Mouse (Mus musculus): ENCODE results near the gene Clybl. TPM values are rescaled to one million over a fixed set of nuclear protein-coding genes. Genes with fewer than 3 reads are reported as not detected.

The Clybl gene
- polyA plus RNA-seq, 1 experiment: 342 TPM

DNA sequence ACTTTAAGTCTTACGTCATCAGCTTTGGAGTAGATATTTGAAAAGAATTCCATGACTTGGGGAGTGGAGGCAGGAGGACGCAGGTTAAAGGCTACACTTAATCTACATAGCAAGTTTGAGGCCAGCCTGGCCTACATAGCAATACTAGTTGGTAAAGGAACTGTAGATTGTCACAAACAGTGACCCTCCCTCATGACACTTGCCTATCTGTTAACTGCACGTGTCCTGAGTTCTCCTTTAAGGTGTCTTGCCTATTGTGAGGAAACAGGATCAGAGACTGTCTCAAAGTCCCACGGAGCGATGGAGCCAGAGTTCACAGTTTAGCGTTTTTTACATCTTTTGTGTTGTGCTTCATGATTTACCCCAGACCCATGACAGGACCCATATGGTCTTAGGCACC is 716 bp downstream of the Clybl start:
- peak overlapping the region; percentile 20; the same call in 1 of the 2 replicates for H3K4me3 ChIP-seq (ENCODE audit: insufficient read depth, low read depth, low read length)
- H3K4me1 ChIP-seq (ENCODE audit: control insufficient read depth, insufficient read depth, insufficient read length, low read length): 0 out of 2 replicates have a peak, but pooled peaks cover 2% of the 10 kb centered on the region
- no peak overlapping the region for H3K27ac ChIP-seq (replicated peaks; ENCODE audit: low read depth, low read length)

DNA sequence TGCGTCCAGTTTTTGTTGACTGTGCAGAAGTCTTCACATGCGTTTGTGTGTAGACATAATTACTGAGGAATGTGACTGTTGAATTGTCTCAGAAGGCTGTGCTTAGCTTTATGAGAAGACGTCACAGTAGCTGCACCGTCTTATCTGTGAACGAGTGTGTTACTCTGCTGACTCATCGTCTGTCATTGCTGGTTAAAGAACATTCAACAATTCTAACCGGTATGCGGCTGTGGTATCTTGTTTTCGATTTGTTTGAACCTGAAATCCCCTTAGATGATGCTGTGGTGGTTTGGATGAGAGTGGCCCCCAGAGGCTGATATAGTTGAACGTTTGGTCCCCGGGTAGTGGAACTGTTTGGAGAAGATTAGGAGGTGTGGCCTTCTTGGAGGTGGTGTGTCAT is 2.5 kb downstream of the Clybl start:
- Histone ChIP-seq H3K27ac (replicated peaks; ENCODE audit: low read depth, low read length) (no peak overlapping the region), H3K4me3 (ENCODE audit: insufficient read depth, low read depth, low read length) (no peak overlapping the region), H3K4me1 (ENCODE audit: control insufficient read depth, insufficient read depth, insufficient read length, low read length) (0 out of 2 replicates have a peak, but pooled peaks cover 2% of the 10 kb centered on the region)

DNA sequence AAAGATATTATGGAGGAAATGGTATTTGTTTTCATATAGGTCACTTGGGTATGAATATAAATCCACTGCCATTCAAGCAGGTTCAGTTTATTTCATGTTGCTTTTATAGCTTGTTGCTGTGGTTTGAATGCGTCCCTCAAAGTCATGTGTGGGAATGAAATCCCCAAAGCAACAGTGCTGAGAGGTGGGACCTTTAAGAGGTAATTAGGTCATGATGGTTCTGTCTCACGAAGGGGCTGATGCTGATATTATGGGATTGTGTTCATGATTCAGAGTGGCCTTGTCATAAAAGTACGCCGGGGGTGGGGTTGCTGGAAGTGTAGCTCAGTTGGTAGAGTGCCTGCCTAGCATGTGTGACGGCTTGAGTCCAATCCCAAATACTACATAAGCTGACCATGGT is 6.7 kb downstream of the Clybl start:
- Histone ChIP-seq H3K4me1 (ENCODE audit: control insufficient read depth, insufficient read depth, insufficient read length, low read length) (no peaks in the 10 kb centered on the region; the same call in 1 of the 2 replicates), H3K4me3 (ENCODE audit: insufficient read depth, low read depth, low read length) (no peak overlapping the region), H3K27ac (replicated peaks; ENCODE audit: low read depth, low read length) (no peak overlapping the region)

DNA sequence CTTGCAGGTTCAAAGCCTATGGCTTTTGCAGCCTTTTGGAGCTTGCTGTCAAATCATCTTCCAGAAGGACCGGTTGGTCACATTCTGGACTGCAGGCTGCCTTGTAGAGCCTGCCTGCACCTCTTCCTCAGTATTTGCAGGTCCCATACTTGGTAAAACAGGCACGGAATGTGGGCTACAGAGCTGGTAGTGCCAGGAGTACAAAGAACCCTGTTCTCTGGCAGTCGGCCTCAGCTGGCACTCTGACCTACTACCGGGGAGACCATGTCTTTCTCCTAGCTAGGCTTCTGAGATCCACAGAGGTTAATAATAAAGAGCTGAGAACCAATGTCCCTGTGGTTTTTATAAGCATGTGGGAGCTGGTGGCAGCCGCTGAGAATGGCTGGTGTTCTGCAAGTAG is 8.4 kb downstream of the Clybl start:
- Histone ChIP-seq H3K4me3 (ENCODE audit: insufficient read depth, low read depth, low read length) (no peak overlapping the region), H3K4me1 (ENCODE audit: control insufficient read depth, insufficient read depth, insufficient read length, low read length) (no peaks in the 10 kb centered on the region; the same call in 1 of the 2 replicates), H3K27ac (replicated peaks; ENCODE audit: low read depth, low read length) (no peak overlapping the region)

DNA sequence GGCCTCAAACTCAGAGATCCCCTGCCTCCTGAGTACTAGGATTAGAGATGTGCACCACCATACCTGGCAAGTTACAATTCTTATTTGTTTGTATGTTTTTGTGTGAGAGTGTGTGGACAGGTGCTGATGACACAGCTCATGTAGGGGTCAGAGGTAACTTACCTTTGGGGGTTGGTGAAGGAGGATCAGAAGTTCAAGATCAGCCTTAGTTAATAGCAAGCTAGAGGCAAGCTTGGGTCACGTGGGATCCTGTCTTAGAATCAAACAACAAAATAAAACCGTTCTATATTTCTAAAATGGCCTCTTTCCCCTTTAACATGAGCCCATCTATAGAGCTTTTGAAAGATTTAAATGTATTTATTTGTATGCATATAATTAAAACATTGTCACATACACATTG is 9.0 kb downstream of the Clybl start:
- H3K27ac ChIP-seq (replicated peaks; ENCODE audit: low read depth, low read length): no peak overlapping the region
- H3K4me1 ChIP-seq (ENCODE audit: control insufficient read depth, insufficient read depth, insufficient read length, low read length): no peaks in the 10 kb centered on the region; the same call in 1 of the 2 replicates
- no peak overlapping the region for H3K4me3 ChIP-seq (ENCODE audit: insufficient read depth, low read depth, low read length)

DNA sequence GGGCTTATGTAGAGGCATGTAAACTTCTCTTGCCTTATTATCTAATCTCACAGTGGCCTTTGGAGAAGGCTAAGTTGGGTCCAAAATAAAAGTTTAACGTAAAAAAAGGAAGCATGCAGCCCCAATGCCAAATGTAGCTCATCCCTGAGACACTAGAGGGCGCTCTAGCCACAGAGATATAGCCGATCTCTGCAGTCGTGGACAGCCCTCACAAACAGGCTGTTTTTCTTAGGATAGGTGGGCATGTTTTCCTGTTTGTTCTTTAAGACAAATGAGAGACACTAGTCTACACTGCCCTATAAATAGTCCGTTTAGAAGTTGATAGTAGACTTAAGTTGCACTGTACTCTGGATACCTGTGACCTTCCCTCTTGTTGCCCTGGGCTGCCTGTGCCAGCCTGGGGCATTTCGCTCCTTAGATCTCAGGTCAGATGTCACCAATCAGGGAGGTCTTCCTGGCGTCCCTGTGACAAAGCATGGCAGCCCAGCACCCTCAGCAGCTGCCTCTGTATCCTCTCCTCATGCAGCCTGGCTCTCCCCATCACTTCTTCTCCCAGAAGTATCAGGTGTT is 9.5 kb downstream of the Clybl start:
- no peaks in the 10 kb centered on the region; the same call in 1 of the 2 replicates for H3K4me1 ChIP-seq (ENCODE audit: control insufficient read depth, insufficient read depth, insufficient read length, low read length)
- H3K27ac ChIP-seq (replicated peaks; ENCODE audit: low read depth, low read length): no peak overlapping the region
- H3K4me3 ChIP-seq (ENCODE audit: insufficient read depth, low read depth, low read length): no peak overlapping the region

DNA sequence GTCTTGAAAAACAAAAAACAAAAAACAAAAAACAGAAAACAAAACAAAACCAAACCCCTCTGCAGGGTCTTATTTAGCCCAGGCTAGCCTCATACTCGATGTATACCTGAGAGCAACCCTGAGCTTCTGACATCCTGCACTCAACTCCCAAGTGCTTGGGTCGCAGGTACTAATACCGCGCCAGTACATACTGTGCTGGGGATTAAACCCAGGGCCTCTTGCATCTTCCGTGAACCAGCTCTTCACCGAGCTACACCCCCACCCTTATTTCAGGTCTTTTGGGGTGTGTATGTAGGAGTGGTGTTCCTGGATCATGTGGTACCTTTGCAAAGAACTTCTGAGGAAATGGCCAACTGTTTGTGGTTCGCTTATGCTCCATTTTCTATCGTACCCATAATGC is 13.1 kb downstream of the Clybl start:
- Histone ChIP-seq H3K4me3 (ENCODE audit: insufficient read depth, low read depth, low read length) (no peak overlapping the region), H3K27ac (replicated peaks; ENCODE audit: low read depth, low read length) (no peak overlapping the region), H3K4me1 (ENCODE audit: control insufficient read depth, insufficient read depth, insufficient read length, low read length) (no peaks in the 10 kb centered on the region; the same call in 1 of the 2 replicates)

DNA sequence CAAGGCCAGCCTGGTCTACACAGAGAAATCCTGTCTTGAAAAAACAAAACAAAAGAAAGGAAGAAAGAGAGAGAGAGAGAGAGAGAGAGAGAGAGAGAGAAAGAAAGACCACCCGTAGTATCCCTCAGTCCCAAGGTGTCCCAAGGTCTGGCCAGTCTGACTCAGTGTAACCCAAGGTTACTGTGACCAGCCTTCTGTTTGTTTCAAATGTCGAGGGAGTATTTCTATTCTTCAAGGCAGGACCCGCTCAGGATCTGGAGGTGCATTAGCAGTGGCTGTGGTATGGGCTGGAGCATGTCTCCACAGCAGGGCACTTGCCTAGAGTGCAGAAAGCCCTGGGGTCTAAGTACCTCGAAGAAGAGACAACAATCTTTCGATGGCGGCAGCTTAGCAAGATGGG is 15.3 kb downstream of the Clybl start:
- H3K27ac ChIP-seq (replicated peaks; ENCODE audit: low read depth, low read length): no peak overlapping the region
- no peak overlapping the region for H3K4me3 ChIP-seq (ENCODE audit: insufficient read depth, low read depth, low read length)
- no peaks in the 10 kb centered on the region for H3K4me1 ChIP-seq (ENCODE audit: control insufficient read depth, insufficient read depth, insufficient read length, low read length)

DNA sequence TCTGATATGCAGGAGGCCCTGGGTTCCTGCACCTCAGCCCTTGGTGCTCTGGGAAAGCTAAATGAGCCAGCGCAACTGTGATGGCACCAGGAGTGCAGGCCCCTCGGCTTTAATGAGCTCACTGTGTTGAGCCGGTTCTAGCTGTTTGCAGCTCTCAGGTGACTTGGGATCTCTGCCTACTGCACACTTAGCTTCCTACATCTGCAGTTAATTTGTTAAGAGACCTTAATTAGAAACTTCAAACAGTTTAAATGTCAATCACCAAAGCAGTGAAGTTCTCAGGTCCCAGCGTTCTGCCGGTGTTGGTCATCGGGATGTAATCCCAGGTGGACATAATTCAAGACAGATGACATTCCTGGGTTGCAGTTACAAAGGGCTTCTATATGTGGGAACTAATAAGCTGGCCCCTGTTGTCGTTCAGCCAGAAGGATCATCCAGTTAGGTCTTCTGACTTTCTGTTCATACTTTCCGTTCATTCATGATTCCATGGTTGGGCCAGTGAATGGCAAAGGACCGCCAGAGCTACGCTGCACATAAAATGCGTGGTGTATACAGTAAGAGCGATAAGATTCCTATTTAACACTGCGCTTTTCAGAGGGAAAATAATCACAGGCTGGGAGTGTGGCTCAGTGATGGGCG is 18.9 kb downstream of the Clybl start:
- Histone ChIP-seq H3K4me3 (ENCODE audit: insufficient read depth, low read depth, low read length) (no peak overlapping the region), H3K27ac (replicated peaks; ENCODE audit: low read depth, low read length) (no peak overlapping the region)

DNA sequence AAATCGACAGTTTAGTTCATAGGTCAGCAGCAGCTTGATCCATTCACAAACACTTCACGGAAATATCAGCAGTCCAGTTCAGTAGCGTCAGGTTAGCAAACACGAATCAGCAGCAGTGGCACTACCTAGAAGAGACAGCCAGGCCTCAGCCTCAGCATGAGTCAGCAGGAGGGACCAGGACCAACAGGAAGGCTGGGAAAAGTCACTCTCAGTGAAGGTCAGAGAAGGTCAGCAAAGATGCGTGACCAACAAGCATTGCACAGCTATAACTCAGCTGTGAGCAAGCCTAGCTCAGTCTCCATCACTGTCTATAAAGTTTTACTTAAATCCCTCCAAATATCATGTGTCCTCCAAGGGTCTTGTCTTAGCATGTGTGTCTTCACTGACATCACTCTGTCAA is 27.7 kb downstream of the Clybl start:
- Histone ChIP-seq H3K4me1 (ENCODE audit: control insufficient read depth, insufficient read depth, insufficient read length, low read length) (no peaks in the 10 kb centered on the region), H3K4me3 (ENCODE audit: insufficient read depth, low read depth, low read length) (no peak overlapping the region), H3K27ac (replicated peaks; ENCODE audit: low read depth, low read length) (no peak overlapping the region)

More for the DNA sequence above, 18.9 kb downstream of the Clybl start:
- H3K4me1 ChIP-seq (ENCODE audit: control insufficient read depth, insufficient read depth, insufficient read length, low read length): no peaks in the 10 kb centered on the region

DNA sequence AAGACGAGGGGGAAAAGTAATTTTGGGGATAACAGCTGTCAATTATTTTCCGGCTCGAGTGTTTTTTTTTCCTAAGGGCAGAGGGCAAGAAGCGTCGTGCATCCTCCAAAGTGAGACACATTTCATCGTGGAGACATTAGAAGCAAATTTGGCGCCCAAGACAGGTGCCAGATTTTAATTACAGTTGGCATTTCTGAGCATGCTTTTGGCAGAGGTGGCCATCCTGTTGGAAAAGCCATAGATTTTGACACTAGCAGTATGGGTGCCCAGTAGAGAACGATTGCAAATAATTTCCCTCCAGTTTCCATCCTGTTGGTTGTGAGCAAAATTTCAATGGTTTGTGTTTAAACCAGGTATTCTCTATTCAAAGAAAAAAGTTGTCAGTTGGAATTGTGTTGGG is 32.1 kb downstream of the Clybl start:
- Histone ChIP-seq H3K4me1 (ENCODE audit: control insufficient read depth, insufficient read depth, insufficient read length, low read length) (no peaks in the 10 kb centered on the region), H3K4me3 (ENCODE audit: insufficient read depth, low read depth, low read length) (no peak overlapping the region), H3K27ac (replicated peaks; ENCODE audit: low read depth, low read length) (no peak overlapping the region)

DNA sequence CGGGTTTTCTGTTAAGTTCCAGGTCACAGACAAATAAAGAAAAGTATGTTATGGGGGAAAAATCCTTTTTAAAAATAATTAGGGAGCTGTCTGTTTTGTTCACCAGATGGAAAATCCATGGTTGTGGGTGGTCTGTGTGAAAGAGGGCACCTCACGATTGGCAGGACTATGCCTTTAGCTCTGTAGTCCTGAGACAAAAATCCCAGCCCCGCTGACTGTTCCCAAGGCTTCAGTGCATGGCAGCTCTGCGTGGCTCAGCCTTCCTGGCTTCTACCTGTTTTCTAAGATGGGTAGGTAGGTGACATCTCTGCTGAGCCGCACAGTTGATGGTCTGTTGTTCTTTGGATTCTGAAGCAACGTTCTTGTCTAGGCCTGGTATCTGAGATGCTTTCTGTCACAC is 32.6 kb downstream of the Clybl start:
- Histone ChIP-seq H3K27ac (replicated peaks; ENCODE audit: low read depth, low read length) (no peak overlapping the region), H3K4me3 (ENCODE audit: insufficient read depth, low read depth, low read length) (no peak overlapping the region), H3K4me1 (ENCODE audit: control insufficient read depth, insufficient read depth, insufficient read length, low read length) (no peaks in the 10 kb centered on the region)

DNA sequence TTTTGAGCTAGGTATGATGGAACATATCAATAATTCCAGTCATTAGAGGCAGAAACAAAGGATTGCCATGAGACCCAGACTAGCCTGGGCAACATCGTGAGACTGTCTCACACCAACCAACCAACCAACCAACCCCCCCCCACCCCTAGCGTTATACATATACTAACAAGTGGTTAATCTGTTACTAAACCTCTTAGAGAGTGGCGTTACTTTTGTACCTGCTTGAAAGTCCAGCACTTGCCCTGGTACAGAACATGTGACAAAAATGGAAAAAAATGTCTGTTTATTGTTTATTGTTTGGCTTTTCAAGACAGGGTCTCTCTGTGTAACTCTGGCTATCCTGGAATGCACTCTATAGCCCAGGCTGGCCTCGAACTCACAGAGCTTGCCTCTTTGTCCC is 35.7 kb downstream of the Clybl start:
- Histone ChIP-seq H3K4me1 (ENCODE audit: control insufficient read depth, insufficient read depth, insufficient read length, low read length) (no peaks in the 10 kb centered on the region), H3K27ac (replicated peaks; ENCODE audit: low read depth, low read length) (no peak overlapping the region), H3K4me3 (ENCODE audit: insufficient read depth, low read depth, low read length) (no peak overlapping the region)

DNA sequence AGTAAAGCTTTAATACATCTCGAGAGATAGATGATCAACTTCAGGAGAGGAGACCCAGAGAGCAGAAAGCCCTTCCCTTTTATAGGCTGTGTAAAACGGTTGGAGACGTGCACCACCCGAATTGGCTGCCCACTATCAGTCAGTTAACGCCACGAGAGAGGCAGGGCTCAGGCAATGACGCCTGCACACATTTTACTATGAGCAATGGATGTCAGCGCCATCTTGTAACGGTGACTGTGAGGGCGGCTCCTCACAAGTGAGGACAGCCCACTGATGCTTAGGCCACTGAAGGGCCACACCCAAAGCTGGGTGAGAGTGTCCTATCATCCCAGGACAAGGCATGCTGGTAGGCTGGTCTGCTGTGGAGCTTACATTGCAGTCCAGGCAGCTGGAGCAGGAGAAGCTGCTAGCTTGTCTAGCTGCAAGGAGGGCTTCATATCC is 41.5 kb downstream of the Clybl start:
- Histone ChIP-seq H3K27ac (replicated peaks; ENCODE audit: low read depth, low read length) (no peak overlapping the region), H3K4me1 (ENCODE audit: control insufficient read depth, insufficient read depth, insufficient read length, low read length) (no peaks in the 10 kb centered on the region), H3K4me3 (ENCODE audit: insufficient read depth, low read depth, low read length) (no peak overlapping the region)

DNA sequence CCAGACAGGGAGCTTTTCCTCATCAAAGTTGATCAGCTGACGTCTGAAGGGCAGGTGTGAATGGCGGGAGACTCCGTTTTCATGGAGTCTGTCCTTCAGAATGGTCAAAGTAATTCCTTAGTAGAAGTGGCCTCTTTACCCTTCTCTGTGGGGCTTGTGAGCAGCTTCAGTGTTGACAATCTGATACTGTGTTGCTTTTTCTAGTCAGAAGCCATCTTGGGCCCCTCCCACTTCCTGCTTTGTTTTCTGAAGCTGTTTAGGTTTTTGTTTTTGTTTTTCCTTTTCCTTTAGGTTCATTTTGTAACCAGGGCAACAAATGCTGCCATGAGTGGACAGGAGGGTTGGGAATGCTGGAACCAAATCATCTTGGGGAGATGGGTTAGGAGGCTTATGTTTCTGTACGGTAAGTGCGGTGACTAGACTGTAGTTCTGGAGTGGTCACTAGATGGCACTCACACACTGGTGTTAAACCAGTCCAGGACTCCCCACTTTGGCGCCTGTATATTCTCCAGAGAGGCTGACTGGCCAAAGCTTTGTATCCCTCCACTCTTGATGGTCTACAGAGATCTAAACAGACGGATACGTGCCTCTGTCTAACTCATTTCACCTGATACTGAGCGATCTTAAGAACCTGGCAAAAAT is 42.1 kb downstream of the Clybl start:
- H3K4me1 ChIP-seq (ENCODE audit: control insufficient read depth, insufficient read depth, insufficient read length, low read length): no peaks in the 10 kb centered on the region
- peak overlapping the region; percentile 32; the same call in 1 of the 2 replicates for H3K4me3 ChIP-seq (ENCODE audit: insufficient read depth, low read depth, low read length)
- H3K27ac ChIP-seq (replicated peaks; ENCODE audit: low read depth, low read length): no peak overlapping the region

DNA sequence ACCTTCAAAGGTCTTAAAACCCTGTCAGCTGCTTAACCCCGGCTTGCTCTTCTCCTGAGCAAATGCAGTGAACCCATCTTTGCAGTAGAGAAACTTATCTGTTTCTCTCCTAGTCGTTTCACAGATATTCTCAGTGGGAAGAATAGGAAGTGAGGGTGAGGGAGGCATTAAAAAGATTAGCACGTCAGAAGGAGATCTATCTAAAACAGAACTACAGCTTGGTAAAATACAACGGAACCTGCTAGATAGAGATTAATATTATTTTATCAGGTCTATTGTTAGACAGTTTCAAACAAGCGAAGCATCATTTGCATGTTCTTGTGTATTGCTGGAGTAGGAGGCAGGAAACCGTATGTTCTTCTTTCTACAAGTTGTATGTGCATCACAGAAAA is 42.6 kb downstream of the Clybl start:
- H3K27ac ChIP-seq (replicated peaks; ENCODE audit: low read depth, low read length): no peak overlapping the region
- no peaks in the 10 kb centered on the region for H3K4me1 ChIP-seq (ENCODE audit: control insufficient read depth, insufficient read depth, insufficient read length, low read length)
- H3K4me3 ChIP-seq (ENCODE audit: insufficient read depth, low read depth, low read length): no peak overlapping the region

Measured in brown adipose tissue, adult 24 weeks (tissue).